Mouse (Mus musculus): ENCODE results near the gene Ehbp1l1.

The Ehbp1l1 gene

DNA sequence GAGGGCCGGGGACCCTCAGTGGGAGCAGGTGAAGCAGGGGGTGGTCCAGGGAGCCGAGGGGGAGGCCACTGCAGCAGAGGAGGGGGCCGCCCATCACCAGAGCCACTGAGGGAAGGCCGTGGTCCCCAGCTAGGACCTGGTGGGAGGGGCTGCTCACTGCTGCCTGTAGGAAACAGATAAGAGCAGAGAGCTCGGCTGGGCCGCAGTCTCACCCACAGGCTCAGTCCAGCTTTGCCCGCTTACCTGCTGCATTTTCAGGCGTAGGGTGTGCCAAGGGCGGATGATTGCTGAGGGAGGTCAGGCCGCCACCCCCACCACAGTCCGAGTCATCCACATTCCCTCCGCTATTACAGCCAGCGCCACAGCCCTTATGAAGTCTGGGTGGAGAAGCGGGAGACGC is 60.7 kb downstream of the Ehbp1l1 start:
- no peak for DNase-seq

DNA sequence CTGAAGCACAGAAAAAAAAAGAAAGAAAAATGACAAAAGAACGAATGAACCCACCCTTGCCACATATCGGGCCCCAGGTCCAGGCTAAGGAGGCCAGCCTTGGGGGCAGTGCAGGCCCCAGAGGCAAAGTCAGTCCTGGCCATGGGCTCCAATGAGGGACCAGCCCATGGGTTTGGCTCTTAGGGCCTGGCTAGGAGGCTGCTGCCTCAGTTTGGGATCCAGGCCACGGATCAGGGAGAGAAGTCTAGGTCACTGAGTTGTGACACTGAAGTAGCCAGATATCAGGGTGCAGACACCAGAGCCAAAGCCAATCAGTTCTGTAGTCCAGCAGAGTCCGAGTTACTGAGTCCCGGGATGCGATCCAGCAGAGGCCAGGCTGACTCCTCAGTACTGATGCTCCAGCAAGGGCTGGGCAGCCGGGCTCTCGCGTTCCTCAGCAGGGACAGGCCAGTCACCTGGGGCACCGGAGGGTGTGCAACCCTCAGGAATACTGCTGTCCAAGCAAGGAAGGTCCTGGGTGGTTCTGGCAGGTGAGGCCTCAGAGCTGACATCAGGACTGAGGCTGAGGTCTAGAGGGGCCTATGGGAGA is 61.4 kb downstream of the Ehbp1l1 start:
- DNase-seq = no peak

DNA sequence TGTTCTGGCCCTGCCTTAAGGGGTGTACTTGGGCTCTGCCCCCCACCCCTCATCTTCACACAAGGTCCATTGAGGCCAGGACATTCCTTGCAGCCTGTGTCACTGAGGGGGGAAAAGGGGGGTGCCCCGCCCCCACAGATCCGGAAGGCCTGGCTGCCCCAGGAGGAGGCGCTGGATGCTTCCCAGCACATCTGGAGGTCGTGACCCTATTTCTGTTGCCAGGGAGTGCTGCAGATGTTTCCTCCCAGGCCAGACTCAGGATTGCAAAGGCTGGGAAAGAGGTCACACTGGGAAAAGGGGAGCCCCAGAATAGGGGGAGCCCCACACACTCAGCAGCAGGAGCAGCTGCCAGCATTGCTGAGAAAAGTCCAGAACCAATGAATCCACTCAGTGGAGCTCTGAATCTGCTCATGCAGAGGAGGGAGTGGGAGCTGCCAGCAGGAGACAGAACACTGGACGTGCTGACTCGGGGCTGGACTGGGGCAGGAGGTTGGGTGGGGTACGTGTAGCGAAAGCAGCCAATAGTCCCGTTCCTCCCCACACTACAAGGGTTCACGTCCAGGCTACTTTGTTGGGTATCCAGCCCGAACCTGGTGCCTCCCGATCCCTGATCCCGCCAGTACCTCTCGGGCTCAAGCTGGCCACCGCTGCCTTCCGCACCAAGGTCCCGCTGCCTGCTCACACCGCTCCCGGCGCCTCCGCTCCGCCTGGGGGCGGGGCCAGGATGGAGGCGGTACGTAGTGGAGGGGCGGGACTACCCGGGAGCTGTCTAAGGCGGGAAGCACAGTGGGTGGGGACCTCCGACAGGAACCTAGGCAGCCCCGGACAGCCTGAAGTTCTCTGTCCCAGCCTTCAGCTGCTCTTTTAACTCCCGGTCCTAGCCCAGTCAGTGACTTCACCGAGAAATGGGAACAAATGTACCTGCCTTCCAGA is 62.9 kb downstream of the Ehbp1l1 start, which contains the start of gene Sipa1:
Sipa1 (minus strand) TSS at position 727 of the 933 bp plus-strand sequence.
- DNase-seq = peak; percentile 59

DNA sequence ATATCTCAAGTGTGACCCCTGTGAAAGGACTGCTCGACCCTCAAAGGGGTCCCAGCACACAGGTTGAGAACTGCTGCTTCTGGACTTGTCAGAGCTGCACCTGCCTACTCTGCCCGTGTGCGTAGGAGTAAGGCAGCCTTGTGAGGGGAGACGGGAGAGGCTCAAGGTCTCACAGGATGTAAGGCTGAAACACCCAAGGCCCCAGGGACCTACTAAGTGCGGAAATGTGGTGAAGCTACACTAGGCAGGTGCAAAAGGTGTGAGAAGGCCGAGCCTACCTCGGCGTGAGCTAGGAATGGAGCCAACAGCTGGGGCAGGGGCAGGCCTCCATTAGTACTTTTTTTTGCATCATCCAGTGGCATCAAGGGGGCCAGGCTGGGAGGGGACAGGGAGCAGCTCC is 63.8 kb downstream of the Ehbp1l1 start:
- DNase-seq = no peak

DNA sequence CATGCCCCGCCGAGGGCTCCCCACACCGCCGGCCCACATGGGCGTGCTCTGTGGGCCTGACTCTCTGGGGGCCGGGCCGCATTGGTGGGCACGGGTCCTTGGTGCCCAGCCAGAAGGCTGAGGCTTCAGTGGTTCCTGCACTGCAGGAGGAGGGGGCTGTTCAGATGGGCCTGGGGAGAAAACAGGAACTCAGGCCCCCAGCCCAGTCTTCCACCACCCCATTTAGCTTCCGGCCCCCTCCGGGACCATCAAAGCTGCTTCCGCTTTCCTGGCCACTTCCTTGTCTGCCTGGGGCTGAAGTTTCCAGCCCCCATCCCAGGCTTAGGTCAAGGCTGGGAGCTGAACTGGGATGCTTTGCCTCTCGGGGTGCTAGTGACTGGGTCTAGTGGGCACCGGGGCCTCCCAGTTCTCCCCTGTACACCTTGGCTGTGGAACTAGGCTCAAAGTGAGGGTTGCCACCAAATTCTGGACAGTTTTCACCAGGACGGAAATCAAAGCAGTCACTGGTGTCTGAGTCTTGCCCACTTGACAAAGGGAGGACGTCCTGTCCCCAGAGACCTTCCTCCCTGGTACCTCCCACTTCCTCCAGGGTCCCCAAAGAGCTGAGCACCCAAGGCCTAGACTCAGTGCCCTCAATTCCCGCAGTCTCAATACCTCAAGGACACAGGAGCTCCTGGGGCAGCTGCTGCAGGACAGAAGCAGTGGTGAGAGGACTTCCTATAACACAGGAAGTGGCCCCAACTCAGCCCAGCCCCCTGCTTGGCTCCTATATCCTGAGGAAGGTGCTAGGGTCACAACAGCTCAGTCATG is 65.0 kb downstream of the Ehbp1l1 start:
- no peak for DNase-seq

Data from cerebellum, adult 11-12 months (tissue).